Mouse (Mus musculus): ENCODE results near the gene Rnh1. TPM values are rescaled to one million over a fixed set of nuclear protein-coding genes. Genes with fewer than 3 reads are reported as not detected.
A peak's percentile ranks its signal among the peaks of the same experiment; 100 is the strongest.

The Rnh1 gene
- polyA plus RNA-seq, 1 experiment: 75.9 TPM

GRCm38 (mm10) chr7:141148639-141149038 lies 24.0 kb downstream of the Rnh1 start:
- H3K27ac ChIP-seq (ENCODE audit: control insufficient read depth, insufficient read depth, low read length): no peak overlapping the region
- H3K4me1 ChIP-seq (replicated peaks; ENCODE audit: control insufficient read depth, insufficient read depth, low read length): no peaks in the 10 kb centered on the region
- no peak for DNase-seq
- no peaks in the 10 kb centered on the region for H3K27me3 ChIP-seq (ENCODE audit: control insufficient read depth, insufficient read depth, low read length)
- no peaks in the 10 kb centered on the region for H3K36me3 ChIP-seq (ENCODE audit: control insufficient read depth, insufficient read depth, low read length)
- no peak for TF ChIP-seq POLR2A (IDR thresholded peaks at IDR 0.05; ENCODE audit: control insufficient read depth, extremely low read depth, insufficient read depth, low read length, poor library complexity)
- no peak for TF ChIP-seq CTCF (IDR thresholded peaks at IDR 0.05; ENCODE audit: borderline replicate concordance, control insufficient read depth, extremely low read depth, insufficient read depth, low read length, poor library complexity)
- no peak overlapping the region for H3K4me3 ChIP-seq (ENCODE audit: control insufficient read depth, insufficient read depth, low read length)
- WGBS: 89% methylated on average over 4 of the region's 4 CpGs

DNA sequence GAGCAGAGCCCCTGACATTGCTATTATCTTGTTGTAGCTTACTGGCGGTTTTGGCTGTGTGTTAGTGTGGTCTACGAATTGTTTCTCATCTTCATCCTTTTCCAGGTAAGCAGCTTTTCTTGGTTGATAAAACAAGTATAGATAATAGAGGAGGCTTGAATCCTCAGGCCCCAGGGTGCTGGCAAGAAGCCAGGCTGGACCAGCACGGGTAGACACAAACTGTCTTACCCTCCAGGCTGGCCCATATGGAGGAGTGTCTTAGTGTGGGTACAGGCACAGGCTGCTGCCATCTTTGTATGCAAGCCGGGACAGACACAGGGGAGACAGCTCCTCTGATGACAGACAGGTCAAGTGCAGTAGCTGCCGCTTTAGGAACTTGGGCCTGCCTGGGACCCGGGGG lies 25.6 kb downstream of the Rnh1 start:
- TF ChIP-seq CTCF (IDR thresholded peaks at IDR 0.05; ENCODE audit: borderline replicate concordance, control insufficient read depth, extremely low read depth, insufficient read depth, low read length, poor library complexity) (no peak), POLR2A (IDR thresholded peaks at IDR 0.05; ENCODE audit: control insufficient read depth, extremely low read depth, insufficient read depth, low read length, poor library complexity) (no peak)
- 96% methylated on average over 6 of the region's 6 CpGs for WGBS
- no peak overlapping the region for H3K4me3 ChIP-seq (ENCODE audit: control insufficient read depth, insufficient read depth, low read length)
- no peak overlapping the region for H3K27ac ChIP-seq (ENCODE audit: control insufficient read depth, insufficient read depth, low read length)
- H3K27me3 ChIP-seq (ENCODE audit: control insufficient read depth, insufficient read depth, low read length): no peaks in the 10 kb centered on the region
- H3K4me1 ChIP-seq (replicated peaks; ENCODE audit: control insufficient read depth, insufficient read depth, low read length): no peaks in the 10 kb centered on the region
- no peak for DNase-seq
- H3K36me3 ChIP-seq (ENCODE audit: control insufficient read depth, insufficient read depth, low read length): no peaks in the 10 kb centered on the region

DNA sequence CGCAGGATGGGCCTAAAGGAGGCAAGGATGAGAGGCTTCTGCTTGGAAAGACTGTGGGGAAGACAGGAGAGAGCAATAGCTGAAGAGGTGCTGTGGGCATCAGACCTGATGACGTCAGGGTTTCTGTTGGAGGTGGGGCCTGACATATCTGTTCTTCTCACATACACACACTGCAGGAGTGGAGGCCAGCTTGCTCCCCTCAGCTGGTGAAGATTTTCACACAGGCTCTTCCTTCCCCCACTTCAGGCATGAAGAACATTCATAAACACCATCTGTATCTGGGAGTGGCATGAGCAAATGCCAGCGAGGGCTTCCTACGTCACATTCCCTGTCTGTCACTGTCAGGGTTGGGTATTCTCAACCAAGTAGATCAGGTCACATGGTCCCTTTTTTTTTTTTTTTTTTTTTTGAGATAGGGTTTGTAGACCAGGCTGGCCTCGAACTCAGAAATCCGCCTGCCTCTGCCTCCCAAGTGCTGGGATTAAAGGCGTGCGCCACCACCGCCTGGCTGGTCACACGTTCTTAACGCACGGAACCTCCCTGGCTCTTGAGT lies 26.5 kb downstream of the Rnh1 start:
- no peaks in the 10 kb centered on the region for H3K36me3 ChIP-seq (ENCODE audit: control insufficient read depth, insufficient read depth, low read length)
- H3K4me3 ChIP-seq (ENCODE audit: control insufficient read depth, insufficient read depth, low read length): no peak overlapping the region
- no peaks in the 10 kb centered on the region for H3K27me3 ChIP-seq (ENCODE audit: control insufficient read depth, insufficient read depth, low read length)
- H3K4me1 ChIP-seq (replicated peaks; ENCODE audit: control insufficient read depth, insufficient read depth, low read length): no peaks in the 10 kb centered on the region
- no peak for DNase-seq
- 97% methylated on average over 12 of the region's 12 CpGs for WGBS
- TF ChIP-seq CTCF (IDR thresholded peaks at IDR 0.05; ENCODE audit: borderline replicate concordance, control insufficient read depth, extremely low read depth, insufficient read depth, low read length, poor library complexity): no peak
- no peak for TF ChIP-seq POLR2A (IDR thresholded peaks at IDR 0.05; ENCODE audit: control insufficient read depth, extremely low read depth, insufficient read depth, low read length, poor library complexity)
- H3K27ac ChIP-seq (ENCODE audit: control insufficient read depth, insufficient read depth, low read length): no peak overlapping the region

DNA sequence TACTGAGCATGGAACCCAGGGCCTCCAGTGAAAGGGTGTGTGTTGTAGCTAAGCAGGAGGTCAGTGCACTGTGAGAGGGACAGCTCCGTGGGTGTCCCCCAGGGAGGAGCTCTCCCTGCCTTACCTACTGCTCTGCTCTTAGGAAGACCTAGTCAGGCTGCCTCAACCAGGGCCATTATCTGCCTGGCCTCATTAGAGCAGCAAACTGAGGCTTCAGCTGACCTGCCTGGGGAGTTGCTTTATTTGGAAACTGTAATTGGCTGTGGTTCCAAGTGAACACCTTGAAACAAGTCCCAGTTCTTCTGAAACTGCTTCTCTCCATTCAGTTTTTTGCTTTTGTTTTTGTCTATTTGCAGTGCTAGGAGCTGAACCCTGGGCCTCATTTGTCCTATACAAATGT lies 27.3 kb downstream of the Rnh1 start:
- Histone ChIP-seq H3K36me3 (ENCODE audit: control insufficient read depth, insufficient read depth, low read length) (no peaks in the 10 kb centered on the region), H3K4me1 (replicated peaks; ENCODE audit: control insufficient read depth, insufficient read depth, low read length) (no peaks in the 10 kb centered on the region), H3K27ac (ENCODE audit: control insufficient read depth, insufficient read depth, low read length) (no peak overlapping the region), H3K27me3 (ENCODE audit: control insufficient read depth, insufficient read depth, low read length) (no peaks in the 10 kb centered on the region), H3K4me3 (ENCODE audit: control insufficient read depth, insufficient read depth, low read length) (no peak overlapping the region)
- TF ChIP-seq POLR2A (IDR thresholded peaks at IDR 0.05; ENCODE audit: control insufficient read depth, extremely low read depth, insufficient read depth, low read length, poor library complexity) (no peak), CTCF (IDR thresholded peaks at IDR 0.05; ENCODE audit: borderline replicate concordance, control insufficient read depth, extremely low read depth, insufficient read depth, low read length, poor library complexity) (no peak)
- 72% methylated on average over 1 of the region's 1 CpGs for WGBS
- DNase-seq: no peak

DNA sequence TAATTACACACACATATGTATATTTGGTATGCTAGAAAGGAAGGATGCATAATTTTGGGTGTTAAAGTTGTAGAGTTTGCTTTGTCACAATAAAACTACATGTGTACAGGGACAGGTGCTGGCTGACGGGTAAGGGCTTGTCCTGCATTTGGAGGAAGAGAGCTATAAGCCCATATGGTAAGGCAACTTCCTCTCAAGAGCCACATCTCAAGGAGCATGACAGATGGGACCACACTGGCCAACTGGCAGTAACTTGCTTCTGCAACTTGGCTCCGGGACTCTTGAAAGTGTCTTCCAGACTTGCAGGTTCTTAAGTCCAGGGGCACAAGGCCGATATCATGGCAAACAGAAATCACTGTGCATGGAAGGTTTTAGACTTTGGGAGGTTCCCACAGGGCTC lies 28.0 kb downstream of the Rnh1 start:
- H3K36me3 ChIP-seq (ENCODE audit: control insufficient read depth, insufficient read depth, low read length): no peaks in the 10 kb centered on the region
- H3K27me3 ChIP-seq (ENCODE audit: control insufficient read depth, insufficient read depth, low read length): no peaks in the 10 kb centered on the region
- TF ChIP-seq POLR2A (IDR thresholded peaks at IDR 0.05; ENCODE audit: control insufficient read depth, extremely low read depth, insufficient read depth, low read length, poor library complexity) (no peak), CTCF (IDR thresholded peaks at IDR 0.05; ENCODE audit: borderline replicate concordance, control insufficient read depth, extremely low read depth, insufficient read depth, low read length, poor library complexity) (no peak)
- H3K4me3 ChIP-seq (ENCODE audit: control insufficient read depth, insufficient read depth, low read length): no peak overlapping the region
- no peaks in the 10 kb centered on the region for H3K4me1 ChIP-seq (replicated peaks; ENCODE audit: control insufficient read depth, insufficient read depth, low read length)
- WGBS: 49% methylated on average over 3 of the region's 3 CpGs
- DNase-seq: no peak
- no peak overlapping the region for H3K27ac ChIP-seq (ENCODE audit: control insufficient read depth, insufficient read depth, low read length)

DNA sequence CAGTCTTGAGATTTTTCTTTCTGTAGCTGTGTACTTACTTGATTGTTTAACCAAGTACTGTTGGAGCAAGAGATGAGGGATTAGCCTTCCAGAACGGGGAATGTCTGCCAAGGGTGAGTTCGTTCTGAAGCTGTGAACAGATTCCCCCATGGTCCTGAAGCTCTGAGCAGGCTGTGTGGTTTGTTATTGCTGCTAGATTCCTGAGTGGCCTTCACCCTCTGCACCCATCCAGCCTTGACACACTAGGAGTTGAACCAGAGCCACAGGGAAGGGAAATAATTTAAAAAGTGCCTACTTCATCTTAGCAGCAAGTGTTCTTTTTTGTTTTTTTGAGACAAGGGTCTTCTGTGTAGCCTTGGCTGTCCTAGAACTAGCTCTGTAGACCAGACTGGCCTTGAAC lies 28.8 kb downstream of the Rnh1 start:
- 80% methylated on average over 2 of the region's 2 CpGs for WGBS
- Histone ChIP-seq H3K36me3 (ENCODE audit: control insufficient read depth, insufficient read depth, low read length) (no peaks in the 10 kb centered on the region), H3K4me1 (replicated peaks; ENCODE audit: control insufficient read depth, insufficient read depth, low read length) (no peaks in the 10 kb centered on the region), H3K27ac (ENCODE audit: control insufficient read depth, insufficient read depth, low read length) (no peak overlapping the region), H3K27me3 (ENCODE audit: control insufficient read depth, insufficient read depth, low read length) (no peaks in the 10 kb centered on the region), H3K4me3 (ENCODE audit: control insufficient read depth, insufficient read depth, low read length) (no peak overlapping the region)
- no peak for TF ChIP-seq CTCF (IDR thresholded peaks at IDR 0.05; ENCODE audit: borderline replicate concordance, control insufficient read depth, extremely low read depth, insufficient read depth, low read length, poor library complexity)
- TF ChIP-seq POLR2A (IDR thresholded peaks at IDR 0.05; ENCODE audit: control insufficient read depth, extremely low read depth, insufficient read depth, low read length, poor library complexity): no peak
- no peak for DNase-seq

GRCm38 (mm10) chr7:141143112-141143511 lies 29.5 kb downstream of the Rnh1 start:
- no peaks in the 10 kb centered on the region for H3K36me3 ChIP-seq (ENCODE audit: control insufficient read depth, insufficient read depth, low read length)
- WGBS: 47% methylated on average over 5 of the region's 5 CpGs

More at GRCm38 (mm10) chr7:141143112-141143511, 29.5 kb downstream of the Rnh1 start:
- H3K4me1 ChIP-seq (replicated peaks; ENCODE audit: control insufficient read depth, insufficient read depth, low read length): no peaks in the 10 kb centered on the region
- DNase-seq: peak; percentile 67
- no peaks in the 10 kb centered on the region for H3K27me3 ChIP-seq (ENCODE audit: control insufficient read depth, insufficient read depth, low read length)
- no peak overlapping the region for H3K4me3 ChIP-seq (ENCODE audit: control insufficient read depth, insufficient read depth, low read length)
- H3K27ac ChIP-seq (ENCODE audit: control insufficient read depth, insufficient read depth, low read length): no peak overlapping the region
- TF ChIP-seq CTCF (IDR thresholded peaks at IDR 0.05; ENCODE audit: borderline replicate concordance, control insufficient read depth, extremely low read depth, insufficient read depth, low read length, poor library complexity): peak; percentile 72; the same call in 1 of the 2 replicates
- TF ChIP-seq POLR2A (IDR thresholded peaks at IDR 0.05; ENCODE audit: control insufficient read depth, extremely low read depth, insufficient read depth, low read length, poor library complexity): no peak

All from thymus, adult 2 months (tissue).